ENCODE assay signal across 23 mouse cellular contexts in the genomic region with DNA sequence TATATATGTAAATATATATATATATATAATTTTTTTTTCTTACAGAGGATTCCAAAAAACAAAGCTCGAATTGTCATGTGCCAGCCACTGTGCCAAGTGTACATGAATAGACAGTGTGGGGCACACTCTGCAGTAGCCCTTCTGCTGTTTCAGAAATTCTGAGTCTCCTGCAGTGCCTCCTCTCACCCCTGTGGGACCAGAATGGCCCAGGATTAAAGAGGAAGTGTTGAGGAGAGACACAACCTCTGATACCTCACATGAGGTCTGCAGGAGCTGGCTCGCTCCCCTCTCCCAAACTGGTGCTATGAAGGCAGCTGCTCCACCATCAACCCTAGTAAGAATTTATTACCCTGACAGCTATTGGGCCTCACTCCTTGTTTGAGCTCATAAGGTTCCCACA. TPM values are rescaled to one million over a fixed set of nuclear protein-coding genes. Genes with fewer than 3 reads are reported as not detected.
DNase-seq lines count a peak whose midpoint lies in the region; ATAC-seq lines count a peak whose summit lies in the region.
"Had no signal": no experiment of that assay in that cellular context is flagged by ENCODE, and none has a peak within 500 bp of the region (broad histone marks: within the 10 kb centered on the region; RNA-seq: fewer than 3 reads in every experiment).

No protein-coding gene starts in this region.

- ATAC-seq in limb, embryonic 11.5 days (ENCODE audit: insufficient number of reproducible peaks, low FRiP score, low TSS enrichment, low read depth) = no peak
- ATAC-seq in common myeloid progenitor, adult 5-6 weeks (replicated peaks; ENCODE audit: low read depth, poor library complexity, severe bottlenecking) = peak; percentile 66
- peak; percentile 54 for ATAC-seq in granulocyte monocyte progenitor cell, adult 5-6 weeks (replicated peaks; ENCODE audit: poor library complexity, severe bottlenecking)
- peak; percentile 52 for ATAC-seq in megakaryocyte progenitor cell, adult 5-6 weeks (replicated peaks; ENCODE audit: poor library complexity)
- no peak for ATAC-seq in megakaryocyte-erythroid progenitor cell, adult 5-6 weeks (replicated peaks; ENCODE audit: low FRiP score, low TSS enrichment, poor library complexity, severe bottlenecking)
- ATAC-seq: activated CD4-positive, CD25-positive, alpha-beta regulatory T cell, adult 4 months; CD4-positive, CD25-positive, alpha-beta regulatory T cell, adult 4 months; Patski had no signal

- H3K27ac ChIP-seq in limb, embryonic 11.5 days (replicated peaks; ENCODE audit: low read depth, low read length) = no peak overlapping the region
- H3K27ac ChIP-seq in limb, embryonic 10.5 days = no peak overlapping the region

- DNase-seq in limb, embryonic 11.5 days (ENCODE audit: low spot score) = peak; percentile 18
- DNase-seq in limb, embryonic 10.5 days (ENCODE audit: low spot score) = no peak
- no peak for DNase-seq in thymus, postnatal 4 days
- DNase-seq in lung, postnatal 36 days = no peak
- DNase-seq: adrenal gland, adult 2 months; adrenal gland, adult 8-10 months; adrenal gland, postnatal 10 days; adrenal gland, postnatal 14 days; adrenal gland, postnatal 25 days; adrenal gland, postnatal 36 days; B cell, adult 2 months; cerebellum, adult 11 months; cerebellum, adult 11-12 months had no signal

- H3K4me3 ChIP-seq in limb, embryonic 11.5 days (ENCODE audit: low read depth, low read length) = no peak overlapping the region
- no peak overlapping the region for H3K4me3 ChIP-seq in limb, embryonic 10.5 days

- H3K27me3 ChIP-seq in limb, embryonic 11.5 days (ENCODE audit: control insufficient read depth, insufficient read depth, low read length) = no peaks in the 10 kb centered on the region
- no peaks in the 10 kb centered on the region; the same call in 1 of the 2 replicates for H3K27me3 ChIP-seq in limb, embryonic 10.5 days (ENCODE audit: low read depth, poor library complexity, severe bottlenecking)
- H3K27me3 ChIP-seq: CH12.LX, Patski had no signal

- no peaks in the 10 kb centered on the region for H3K36me3 ChIP-seq in limb, embryonic 11.5 days (ENCODE audit: control insufficient read depth, insufficient read depth, low read length)
- H3K36me3 ChIP-seq in limb, embryonic 10.5 days = no peaks in the 10 kb centered on the region
- H3K36me3 ChIP-seq: G1E had no signal

- no peak overlapping the region for H3K9ac ChIP-seq in limb, embryonic 11.5 days (ENCODE audit: low read length)

- WGBS in limb, embryonic 11.5 days = 82% methylated on average over 2 of the region's 2 CpGs
- 84% methylated on average over 2 of the region's 2 CpGs for WGBS in limb, embryonic 10.5 days

- no peak overlapping the region for H3K4me2 ChIP-seq in limb, embryonic 11.5 days (ENCODE audit: low read depth, severe bottlenecking)

- H3K4me1 ChIP-seq in limb, embryonic 11.5 days (ENCODE audit: control insufficient read depth, insufficient read depth, low read length) = no peaks in the 10 kb centered on the region
- H3K4me1 ChIP-seq in limb, embryonic 10.5 days = no peaks in the 10 kb centered on the region

- no peaks in the 10 kb centered on the region for H3K9me3 ChIP-seq in limb, embryonic 11.5 days (ENCODE audit: control insufficient read depth, low read length)
- H3K9me3 ChIP-seq in limb, embryonic 10.5 days (replicated peaks) = no peaks in the 10 kb centered on the region
- H3K9me3 ChIP-seq: G1E had no signal

RNA-seq across cellular contexts. Expression of gene Tlr2, which starts 7.8 kb away (rescaled TPM):
- 2.1 and 2.4 TPM in 2 replicates for polyA plus RNA-seq in limb, embryonic 11.5 days (2014; fragmentation: Nextera tagmentation; extraction: Ambion mirVana)
- polyA plus RNA-seq in limb, embryonic 10.5 days (2016; fragmentation: Nextera tagmentation; extraction: Ambion mirVana) = 0.74 and 1.2 TPM in 2 replicates
- total RNA-seq in common myeloid progenitor, adult 5-6 weeks (2017) = 8.4 and 10.0 TPM in 2 replicates
- total RNA-seq in granulocyte monocyte progenitor cell, adult 5-6 weeks (2014; fragmentation: Nextera tagmentation) = 11.2 and 13.4 TPM in 2 replicates
- 7.8 and 14.1 TPM in 2 replicates for total RNA-seq in granulocyte monocyte progenitor cell, adult 5-6 weeks (2017)
- total RNA-seq in megakaryocyte progenitor cell, adult 5-6 weeks (2015) = 9.3 and 15.9 TPM in 2 replicates
- total RNA-seq in megakaryocyte progenitor cell, adult 5-6 weeks (2017) = 10.6 and 16.0 TPM in 2 replicates
- not detected in 2 replicates for total RNA-seq in megakaryocyte-erythroid progenitor cell, adult 5-6 weeks (2014; fragmentation: Nextera tagmentation)
- total RNA-seq in megakaryocyte-erythroid progenitor cell, adult 5-6 weeks (2017) = 0.19 and 0.88 TPM in 2 replicates
- total RNA-seq: MEL had no signal
- polyA plus RNA-seq: G1E had no signal

Comparison
In these comparisons a context has a peak if more than half of its experiments do, and no peak if none do; other contexts are left out.
1. ATAC-seq: peak in common myeloid progenitor, adult 5-6 weeks (single experiment), granulocyte monocyte progenitor cell, adult 5-6 weeks (single experiment) and megakaryocyte progenitor cell, adult 5-6 weeks (single experiment); none in limb, embryonic 11.5 days (single experiment) and megakaryocyte-erythroid progenitor cell, adult 5-6 weeks (single experiment).